Mouse (Mus musculus): ENCODE data around the gene Bcl9l. TPM values are rescaled to one million over a fixed set of nuclear protein-coding genes. Genes with fewer than 3 reads are reported as not detected.
A peak's percentile ranks its signal among the peaks of the same experiment; 100 is the strongest.

Bcl9l gene
- polyA plus RNA-seq, 1 experiment from 2014 or later, result 9.1 TPM

- WGBS, result 7% methylated on average over 3 of the region's 3 CpGs
- H3K27ac ChIP-seq, result no peak overlapping the region
Measured at GRCm38 (mm10) chr9:44482112-44482511, 513 bp upstream of the Bcl9l start.

GRCm38 (mm10) chr9:44483041-44483509, 450 bp downstream of the Bcl9l start:
- Histone ChIP-seq H3K9ac (ENCODE audit: low read depth, low read length) (peak overlapping the region; percentile 93), H3K27ac (peak overlapping the region; percentile 95), H3K4me1 (replicated peaks; ENCODE audit: insufficient read depth, low read length) (peaks cover 37% of the 10 kb centered on the region), H3K9me3 (replicated peaks; ENCODE audit: low read length) (no peaks in the 10 kb centered on the region), H3K27me3 (ENCODE audit: insufficient read depth, low read length) (no peaks in the 10 kb centered on the region), H3K4me2 (ENCODE audit: low read length) (peak overlapping the region; percentile 77), H3K4me3 (replicated peaks; ENCODE audit: low read depth, low read length) (peak overlapping the region; percentile 96), H3K36me3 (ENCODE audit: insufficient read depth, low read length) (no peaks in the 10 kb centered on the region)
- no peak for TF ChIP-seq CTCF (IDR thresholded peaks at IDR 0.05; ENCODE audit: low read depth)
- under 1% methylated on average over 33 of the region's 39 CpGs for WGBS
- no peak for ATAC-seq (replicated peaks; ENCODE audit: low FRiP score, low read depth)
- no peak for DNase-seq (ENCODE audit: low spot score)

More at GRCm38 (mm10) chr9:44482112-44482511, 513 bp upstream of the Bcl9l start:
- no peak overlapping the region for H3K4me3 ChIP-seq (replicated peaks; ENCODE audit: low read depth, low read length)
- DNase-seq (ENCODE audit: low spot score) (no peak), ATAC-seq (replicated peaks; ENCODE audit: low FRiP score, low read depth) (no peak; the same call in 1 of the 2 replicates)
- H3K9ac ChIP-seq (ENCODE audit: low read depth, low read length), result no peak overlapping the region
- no peaks in the 10 kb centered on the region for H3K27me3 ChIP-seq (ENCODE audit: insufficient read depth, low read length)
- H3K9me3 ChIP-seq (replicated peaks; ENCODE audit: low read length), result no peaks in the 10 kb centered on the region
- H3K4me1 ChIP-seq (replicated peaks; ENCODE audit: insufficient read depth, low read length), result peaks cover 32% of the 10 kb centered on the region
- TF ChIP-seq CTCF (IDR thresholded peaks at IDR 0.05; ENCODE audit: low read depth), result no peak
- no peaks in the 10 kb centered on the region for H3K36me3 ChIP-seq (ENCODE audit: insufficient read depth, low read length)
- H3K4me2 ChIP-seq (ENCODE audit: low read length), result peak overlapping the region; percentile 77

GRCm38 (mm10) chr9:44483510-44484044, 952 bp downstream of the Bcl9l start:
- Histone ChIP-seq H3K9me3 (replicated peaks; ENCODE audit: low read length) (no peaks in the 10 kb centered on the region), H3K4me2 (ENCODE audit: low read length) (peak overlapping the region; percentile 77), H3K27ac (peak overlapping the region; percentile 95), H3K36me3 (ENCODE audit: insufficient read depth, low read length) (no peaks in the 10 kb centered on the region), H3K4me1 (replicated peaks; ENCODE audit: insufficient read depth, low read length) (peaks cover 42% of the 10 kb centered on the region), H3K9ac (ENCODE audit: low read depth, low read length) (peak overlapping the region; percentile 93), H3K4me3 (replicated peaks; ENCODE audit: low read depth, low read length) (peak overlapping the region; percentile 96), H3K27me3 (ENCODE audit: insufficient read depth, low read length) (no peaks in the 10 kb centered on the region)
- peak; percentile 89 for DNase-seq (ENCODE audit: low spot score)
- 1% methylated on average over 12 of the region's 12 CpGs for WGBS
- no peak for TF ChIP-seq CTCF (IDR thresholded peaks at IDR 0.05; ENCODE audit: low read depth)
- ATAC-seq (replicated peaks; ENCODE audit: low FRiP score, low read depth), result peak; percentile 30

- Histone ChIP-seq H3K9me3 (replicated peaks; ENCODE audit: low read length) (no peaks in the 10 kb centered on the region), H3K9ac (ENCODE audit: low read depth, low read length) (peak overlapping the region; percentile 93), H3K4me3 (replicated peaks; ENCODE audit: low read depth, low read length) (peak overlapping the region; percentile 96), H3K27ac (peak overlapping the region; percentile 95), H3K4me1 (replicated peaks; ENCODE audit: insufficient read depth, low read length) (peaks cover 51% of the 10 kb centered on the region), H3K36me3 (ENCODE audit: insufficient read depth, low read length) (no peaks in the 10 kb centered on the region), H3K27me3 (ENCODE audit: insufficient read depth, low read length) (no peaks in the 10 kb centered on the region), H3K4me2 (ENCODE audit: low read length) (peak overlapping the region; percentile 77)
- DNase-seq (ENCODE audit: low spot score), result no peak
- TF ChIP-seq CTCF (IDR thresholded peaks at IDR 0.05; ENCODE audit: low read depth), result no peak
- WGBS, result 5% methylated on average over 7 of the region's 7 CpGs
- no peak for ATAC-seq (replicated peaks; ENCODE audit: low FRiP score, low read depth)
Measured at GRCm38 (mm10) chr9:44484311-44485104, 1.9 kb downstream of the Bcl9l start.

GRCm38 (mm10) chr9:44485105-44485515, 2.5 kb downstream of the Bcl9l start:
- Histone ChIP-seq H3K4me1 (replicated peaks; ENCODE audit: insufficient read depth, low read length) (peaks cover 57% of the 10 kb centered on the region), H3K27me3 (ENCODE audit: insufficient read depth, low read length) (no peaks in the 10 kb centered on the region), H3K27ac (peak overlapping the region; percentile 95), H3K9ac (ENCODE audit: low read depth, low read length) (peak overlapping the region; percentile 93), H3K4me2 (ENCODE audit: low read length) (peak overlapping the region; percentile 77), H3K4me3 (replicated peaks; ENCODE audit: low read depth, low read length) (peak overlapping the region; percentile 96), H3K36me3 (ENCODE audit: insufficient read depth, low read length) (no peaks in the 10 kb centered on the region), H3K9me3 (replicated peaks; ENCODE audit: low read length) (no peaks in the 10 kb centered on the region)
- whole genome bisulfite sequencing, result 23% methylated on average over 6 of the region's 6 CpGs
- DNase-seq (ENCODE audit: low spot score), result no peak
- ATAC-seq (replicated peaks; ENCODE audit: low FRiP score, low read depth), result no peak
- TF ChIP-seq CTCF (IDR thresholded peaks at IDR 0.05; ENCODE audit: low read depth), result no peak

- H3K9ac ChIP-seq (ENCODE audit: low read depth, low read length), result peak overlapping the region; percentile 93
- DNase-seq (ENCODE audit: low spot score) (no peak), ATAC-seq (replicated peaks; ENCODE audit: low FRiP score, low read depth) (no peak)
- peak overlapping the region; percentile 95 for H3K27ac ChIP-seq
- peak overlapping the region; percentile 96 for H3K4me3 ChIP-seq (replicated peaks; ENCODE audit: low read depth, low read length)
- 15% methylated on average over 14 of the region's 14 CpGs for WGBS
- H3K4me1 ChIP-seq (replicated peaks; ENCODE audit: insufficient read depth, low read length), result peaks cover 62% of the 10 kb centered on the region
- H3K4me2 ChIP-seq (ENCODE audit: low read length), result peak overlapping the region; percentile 77
- H3K9me3 ChIP-seq (replicated peaks; ENCODE audit: low read length), result no peaks in the 10 kb centered on the region
- no peaks in the 10 kb centered on the region for H3K27me3 ChIP-seq (ENCODE audit: insufficient read depth, low read length)
- no peak for TF ChIP-seq CTCF (IDR thresholded peaks at IDR 0.05; ENCODE audit: low read depth)
- no peaks in the 10 kb centered on the region for H3K36me3 ChIP-seq (ENCODE audit: insufficient read depth, low read length)
Measured at GRCm38 (mm10) chr9:44485516-44486161, 3.0 kb downstream of the Bcl9l start.

All from kidney, postnatal 0 days (tissue).